Mouse (Mus musculus) ES-Bruce4 (cell line): ENCODE measurements around the gene Gm10300. TPM values are rescaled to one million over a fixed set of nuclear protein-coding genes. Genes with fewer than 3 reads are reported as not detected.

Source experiments
- H3K27ac ChIP-seq: 2 replicates; pipeline ENCODE4 v1.5.1; 2012; ENCODE audit warnings: low read length, inconsistent platforms; ENCODE audit not compliant: insufficient read depth
- H3K27me3 ChIP-seq: 2 replicates; pipeline ENCODE4 v1.6.1; 2012; ENCODE audit warnings: mild to moderate bottlenecking, low read length, inconsistent platforms; ENCODE audit not compliant: control insufficient read depth, poor library complexity, insufficient read depth, severe bottlenecking
- H3K36me3 ChIP-seq: 2 replicates; pipeline ENCODE4 v1.6.1; 2012; ENCODE audit warnings: inconsistent platforms, mild to moderate bottlenecking, low read length, moderate library complexity; ENCODE audit not compliant: control insufficient read depth, poor library complexity, insufficient read depth, severe bottlenecking
- H3K4me1 ChIP-seq: one replicate; pipeline ENCODE4 v1.8.1; 2011; ENCODE audit warnings: low read length; ENCODE audit not compliant: control insufficient read depth, insufficient read depth
- H3K4me3 ChIP-seq: 2 replicates; pipeline ENCODE4 v1.5.1; 2011; ENCODE audit warnings: low read depth, mild to moderate bottlenecking, low read length
- H3K9ac ChIP-seq: 2 replicates; pipeline ENCODE4 v1.6.1; 2012; ENCODE audit warnings: low read depth, mild to moderate bottlenecking, inconsistent platforms; ENCODE audit not compliant: poor library complexity, severe bottlenecking
- H3K9me3 ChIP-seq: replicated peaks from 2 replicates; pipeline ENCODE4 v1.6.1; 2012; ENCODE audit warnings: mild to moderate bottlenecking, low read length, inconsistent platforms; ENCODE audit not compliant: control insufficient read depth, poor library complexity, insufficient read depth, severe bottlenecking
- CTCF ChIP-seq: IDR thresholded peaks from one replicate; pipeline ENCODE4 v1.8.1; 2011; ENCODE audit warnings: low read depth, low read length
- EP300 ChIP-seq: IDR thresholded peaks from 2 replicates; pipeline ENCODE4 v1.6.1; 2011; ENCODE audit warnings: low read depth, low read length; ENCODE audit not compliant: insufficient read depth
- POLR2A ChIP-seq: IDR thresholded peaks from one replicate; pipeline ENCODE4 v1.8.1; 2011; ENCODE audit warnings: low read length; ENCODE audit not compliant: insufficient read depth
- polyA plus RNA-seq: library from polyadenylated mRNA; stranded (reverse); fragments of >200 nt; gene quantifications from 2 replicates; pipeline ENCODE4 v1.2.4, GENCODE M21; 2011; ENCODE audit warnings: low read depth; ENCODE audit not compliant: missing spikeins, insufficient read depth, insufficient read length

The Gm10300 gene
- polyA plus RNA-seq = not detected in 2 replicates

- TF ChIP-seq CTCF = no peak
- no peak for TF ChIP-seq POLR2A
- no peak for TF ChIP-seq EP300
- H3K4me1 ChIP-seq = peaks cover 2% of the 10 kb centered on the region
- no peaks in the 10 kb centered on the region for H3K27me3 ChIP-seq
These were observed at the start of gene Gm10300 for GRCm38 (mm10) chr4:132074077-132074932. Gm10300 (plus strand) TSS chr4:132074697.

GRCm38 (mm10) chr4:132025264-132025663 lies 49.2 kb upstream of the Gm10300 start:
- no peak overlapping the region for H3K27ac ChIP-seq

More at GRCm38 (mm10) chr4:132074077-132074932, at the start of gene Gm10300:
- no peaks in the 10 kb centered on the region for H3K36me3 ChIP-seq
- H3K27ac ChIP-seq = no peak within 1 kb of the TSS
- peak within 1 kb of the TSS; percentile 71 for H3K9ac ChIP-seq
- H3K4me3 ChIP-seq = peak within 1 kb of the TSS; percentile 74
- no peaks in the 10 kb centered on the region for H3K9me3 ChIP-seq

DNA sequence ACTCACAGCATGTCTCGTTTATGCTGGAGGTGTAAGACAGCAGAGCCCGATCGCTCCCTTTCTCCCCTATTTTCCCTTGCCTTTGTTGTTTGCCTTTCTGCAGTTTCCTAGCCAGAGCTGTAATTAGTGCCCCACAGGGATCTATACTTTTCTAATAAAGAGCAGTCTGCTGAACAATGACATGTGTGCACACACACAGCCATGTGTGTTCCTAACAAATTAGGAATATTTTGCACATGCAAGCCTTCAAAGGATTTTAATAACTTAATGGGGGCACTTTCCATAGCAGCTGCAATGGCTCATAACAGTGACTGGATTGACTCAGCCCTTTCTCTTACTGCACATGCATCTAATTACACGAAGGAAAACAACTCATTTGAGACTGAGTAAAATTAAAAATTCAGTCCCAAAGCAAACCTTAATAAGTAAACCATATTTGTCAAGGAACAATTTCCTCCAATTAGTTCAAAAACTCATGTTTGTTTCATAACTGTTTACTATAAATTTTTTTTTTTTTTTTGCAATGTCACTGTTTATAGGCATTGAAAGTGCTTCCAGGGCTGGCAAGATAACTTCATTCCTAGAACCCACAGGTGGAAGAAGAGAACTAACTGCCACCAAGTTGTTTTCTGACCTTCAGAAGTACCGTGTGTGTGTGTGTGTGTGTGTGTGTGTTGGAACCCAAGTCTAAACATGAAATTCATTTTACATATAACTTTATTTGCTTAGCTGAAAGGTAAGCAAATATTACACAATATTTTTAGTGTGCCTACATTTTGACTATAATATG lies 48.6 kb upstream of the Gm10300 start:
- H3K27me3 ChIP-seq = no peaks in the 10 kb centered on the region
- no peaks in the 10 kb centered on the region for H3K9me3 ChIP-seq
- no peak overlapping the region for H3K9ac ChIP-seq
- no peak overlapping the region for H3K27ac ChIP-seq
- H3K36me3 ChIP-seq = no peaks in the 10 kb centered on the region
- H3K4me3 ChIP-seq = no peak overlapping the region
- no peak for TF ChIP-seq EP300
- peaks cover 4% of the 10 kb centered on the region for H3K4me1 ChIP-seq

More at GRCm38 (mm10) chr4:132025264-132025663, 49.2 kb upstream of the Gm10300 start:
- Histone ChIP-seq H3K4me1 (peaks cover 4% of the 10 kb centered on the region), H3K9me3 (no peaks in the 10 kb centered on the region), H3K36me3 (no peaks in the 10 kb centered on the region), H3K9ac (no peak overlapping the region), H3K4me3 (no peak overlapping the region), H3K27me3 (no peaks in the 10 kb centered on the region)
- TF ChIP-seq POLR2A = no peak
- no peak for TF ChIP-seq EP300
- TF ChIP-seq CTCF = no peak

GRCm38 (mm10) chr4:132027167-132027566 lies 47.3 kb upstream of the Gm10300 start:
- H3K9me3 ChIP-seq = no peaks in the 10 kb centered on the region
- no peak overlapping the region for H3K4me3 ChIP-seq
- no peak overlapping the region for H3K27ac ChIP-seq
- TF ChIP-seq CTCF = no peak
- no peak for TF ChIP-seq EP300
- no peak for TF ChIP-seq POLR2A
- H3K9ac ChIP-seq = no peak overlapping the region
- no peaks in the 10 kb centered on the region for H3K36me3 ChIP-seq
- no peaks in the 10 kb centered on the region for H3K27me3 ChIP-seq
- peaks cover 4% of the 10 kb centered on the region for H3K4me1 ChIP-seq

DNA sequence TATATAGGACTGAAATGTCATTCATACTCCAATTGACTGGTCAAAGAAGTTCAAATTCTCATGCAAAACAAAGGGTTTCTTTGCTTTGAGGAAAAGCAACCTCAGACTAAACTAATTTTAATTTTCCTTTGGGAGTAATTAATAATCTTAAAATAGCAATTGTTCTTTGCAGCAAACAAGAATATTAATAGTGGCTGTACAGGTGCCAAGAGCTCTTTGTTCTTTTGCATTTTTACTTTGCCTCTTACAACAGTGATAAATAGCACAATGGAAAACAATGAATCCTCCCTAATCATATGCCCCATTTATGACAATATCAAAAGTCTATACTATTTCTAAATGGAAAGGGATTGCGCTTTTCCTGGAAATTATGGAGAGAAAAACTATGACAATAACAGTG lies 46.7 kb upstream of the Gm10300 start:
- no peaks in the 10 kb centered on the region for H3K27me3 ChIP-seq
- no peak overlapping the region for H3K27ac ChIP-seq

More for the DNA sequence above, 46.7 kb upstream of the Gm10300 start:
- TF ChIP-seq EP300 = no peak
- no peak for TF ChIP-seq POLR2A
- no peak for TF ChIP-seq CTCF
- Histone ChIP-seq H3K4me3 (no peak overlapping the region), H3K4me1 (peaks cover 4% of the 10 kb centered on the region), H3K36me3 (no peaks in the 10 kb centered on the region), H3K9ac (no peak overlapping the region), H3K9me3 (no peaks in the 10 kb centered on the region)
